Mouse (Mus musculus) left cerebral cortex, postnatal 14 days (tissue): ENCODE data around the gene Litaf. TPM values are rescaled to one million over a fixed set of nuclear protein-coding genes. Genes with fewer than 3 reads are reported as not detected.

Experiments
- DNase-seq, 2 experiments: peaks; one replicate each; pipeline ENCODE4 v3.0.0; 2021 to 2022; ENCODE audit warnings: low spot score in 2 of 2, mixed read lengths in 1 of 2
- intact Hi-C: fragments of 180-260 bp; cut with DNase I; formaldehyde crosslinking; loops from one replicate; pipeline ENCODE4 v1.15.1; 2025
- total RNA-seq, 2 experiments: library from RNA; stranded (reverse); gene quantifications; 2 replicates each; pipeline ENCODE4 v1.2.3; 2021

Gene Litaf
- total RNA-seq, 2 experiments from 2014 or later: 8.0 to 10.0 TPM

- intact Hi-C loops: no loop called here
- DNase-seq: no peak
These were observed 64.0 kb downstream of the Litaf start for GRCm38 (mm10) chr16:11001703-11002659.

GRCm38 (mm10) chr16:10999809-11000208 is 66.1 kb downstream of the Litaf start:
- intact Hi-C loops: no loop called here
- DNase-seq: no peak

GRCm38 (mm10) chr16:10998224-10998623 is 67.7 kb downstream of the Litaf start:
- intact Hi-C loops: no loop called here
- no peak for DNase-seq

- intact Hi-C loops: no loop called here
- DNase-seq: no peak
These were observed 69.4 kb downstream of the Litaf start for GRCm38 (mm10) chr16:10996576-10996975.

- DNase-seq: peak; percentile 60 to 74
- intact Hi-C loops: loop anchor here (5.0 kb wide), 1 partner anchor 36 kb away; no protein-coding TSS in a partner anchor
These were observed 72.8 kb downstream of the Litaf start for GRCm38 (mm10) chr16:10993032-10993744.

- DNase-seq: no peak
- intact Hi-C loops: loop anchor here (5.0 kb wide), 1 partner anchor 35 kb away; no protein-coding TSS in a partner anchor
These were observed 73.6 kb downstream of the Litaf start for GRCm38 (mm10) chr16:10992090-10993031.

GRCm38 (mm10) chr16:10991737-10992089 is 74.2 kb downstream of the Litaf start:
- intact Hi-C loops: loop anchor here (5.0 kb wide), 1 partner anchor 34 kb away; no protein-coding TSS in a partner anchor
- DNase-seq: no peak

- no peak for DNase-seq
- intact Hi-C loops: loop anchor here (5.0 kb wide), 1 partner anchor 33 kb away; no protein-coding TSS in a partner anchor
These were observed 75.2 kb downstream of the Litaf start for GRCm38 (mm10) chr16:10990763-10991162.

GRCm38 (mm10) chr16:10989896-10990295 is 76.1 kb downstream of the Litaf start:
- DNase-seq: no peak
- intact Hi-C loops: loop anchor here (5.0 kb wide), 1 partner anchor 33 kb away; no protein-coding TSS in a partner anchor

GRCm38 (mm10) chr16:10989361-10989760 is 76.6 kb downstream of the Litaf start:
- no peak for DNase-seq
- intact Hi-C loops: no loop called here

GRCm38 (mm10) chr16:10988261-10988660 is 77.7 kb downstream of the Litaf start:
- intact Hi-C loops: no loop called here
- DNase-seq: peak in 1 of 2 experiments; percentile 42

GRCm38 (mm10) chr16:10984534-10984933 is 81.4 kb downstream of the Litaf start:
- DNase-seq: no peak
- intact Hi-C loops: no loop called here

- no peak for DNase-seq
- intact Hi-C loops: no loop called here
These were observed 84.4 kb downstream of the Litaf start for GRCm38 (mm10) chr16:10981493-10982070.

- DNase-seq: no peak
- intact Hi-C loops: no loop called here
These were observed 86.7 kb downstream of the Litaf start for GRCm38 (mm10) chr16:10979064-10979803.

- DNase-seq: no peak
- intact Hi-C loops: no loop called here
These were observed 88.1 kb downstream of the Litaf start for GRCm38 (mm10) chr16:10977877-10978276.

- intact Hi-C loops: no loop called here
- DNase-seq: no peak
These were observed 89.7 kb downstream of the Litaf start for GRCm38 (mm10) chr16:10976202-10976631.

GRCm38 (mm10) chr16:10974939-10975338 is 91.0 kb downstream of the Litaf start:
- intact Hi-C loops: no loop called here

GRCm38 (mm10) chr16:10974037-10974446 is 91.9 kb downstream of the Litaf start:
- peak; percentile 45 to 48 for DNase-seq

More at GRCm38 (mm10) chr16:10974939-10975338, 91.0 kb downstream of the Litaf start:
- no peak for DNase-seq

More at GRCm38 (mm10) chr16:10974037-10974446, 91.9 kb downstream of the Litaf start:
- intact Hi-C loops: no loop called here
